Mouse (Mus musculus) CH12.LX (cell line): ENCODE data around the gene Rnf213. TPM values are rescaled to one million over a fixed set of nuclear protein-coding genes. Genes with fewer than 3 reads are reported as not detected.
A peak's percentile ranks its signal among the peaks of the same experiment; 100 is the strongest.

Experiments
- DNase-seq: peaks from one replicate; pipeline ENCODE4 v3.0.0-alpha.2; 2013; ENCODE audit errors: extremely low read depth
- H3K27ac ChIP-seq: 2 replicates; pipeline ENCODE4 v1.5.1; 2012; ENCODE audit warnings: low read depth, mild to moderate bottlenecking, control low read depth, moderate library complexity; ENCODE audit not compliant: insufficient read depth
- H3K27me3 ChIP-seq: replicated peaks from 2 replicates; pipeline ENCODE3; 2012; ENCODE audit warnings: inconsistent platforms
- H3K36me3 ChIP-seq, 2 experiments: replicated peaks in 1 of 2; 2 replicates each; pipeline versions ENCODE3 to v1.6.1; 2012; ENCODE audit warnings: inconsistent platforms in 1 of 2, low read length in 1 of 2, mild to moderate bottlenecking in 1 of 2, mixed read lengths in 1 of 2, moderate library complexity in 1 of 2; ENCODE audit not compliant: control insufficient read depth in 1 of 2, insufficient read depth in 1 of 2
- H3K4me1 ChIP-seq, 2 experiments: 2 replicates each; pipeline ENCODE4 v1.6.1; 2012; ENCODE audit warnings: inconsistent platforms in 1 of 2, moderate library complexity in 1 of 2; ENCODE audit not compliant: insufficient read depth in 2 of 2, control insufficient read depth in 1 of 2
- H3K4me2 ChIP-seq: 2 replicates; pipeline ENCODE4 v1.6.1; 2012; ENCODE audit warnings: low read depth, mild to moderate bottlenecking, control low read depth; ENCODE audit not compliant: poor library complexity, insufficient read depth, severe bottlenecking
- H3K4me3 ChIP-seq, 3 experiments: fragments of 150-350 bp in 1 of 3; sonication (generic) in 1 of 3; replicated peaks in 1 of 3; 2 replicates each; pipeline versions ENCODE3 to v1.5.1; 2011 to 2012; ENCODE audit warnings: low read depth in 2 of 3, low read length in 2 of 3, mild to moderate bottlenecking in 2 of 3, moderate library complexity in 2 of 3, control low read depth in 1 of 3, improper control_type of control experiment in 1 of 3, inconsistent platforms in 1 of 3, mixed read lengths in 1 of 3; ENCODE audit not compliant: poor library complexity in 1 of 3
- H3K79me2 ChIP-seq: replicated peaks from 2 replicates; pipeline ENCODE4 v1.6.1; 2012; ENCODE audit warnings: mild to moderate bottlenecking, moderate library complexity; ENCODE audit not compliant: control insufficient read depth, poor library complexity, insufficient read depth, severe bottlenecking; ENCODE audit errors: extremely low read depth
- H3K9ac ChIP-seq: 2 replicates; pipeline ENCODE4 v1.6.1; 2012; ENCODE audit warnings: low read depth, mild to moderate bottlenecking, control low read depth, moderate library complexity; ENCODE audit not compliant: insufficient read depth
- H3K9me3 ChIP-seq: replicated peaks from 2 replicates; pipeline ENCODE3; 2012; ENCODE audit warnings: low read length, inconsistent platforms, mixed read lengths
- BHLHE40 ChIP-seq: IDR thresholded peaks from 2 replicates; pipeline ENCODE4 v1.6.1; 2011; ENCODE audit warnings: mild to moderate bottlenecking, low read depth, low read length, improper control_type of control experiment
- CHD2 ChIP-seq: IDR thresholded peaks from 2 replicates; pipeline ENCODE4 v1.6.1; 2011; ENCODE audit warnings: low read length, improper control_type of control experiment
- CTCF ChIP-seq, 2 experiments: IDR thresholded peaks in 1 of 2; conservative IDR thresholded peaks in 1 of 2; 2 replicates each; pipeline ENCODE4 v1.5.1; 2011 to 2012; ENCODE audit warnings: low read depth in 2 of 2, low read length in 2 of 2, improper control_type of control experiment in 1 of 2, inconsistent platforms in 1 of 2, mild to moderate bottlenecking in 1 of 2, moderate library complexity in 1 of 2
- E2F4 ChIP-seq: IDR thresholded peaks from 2 replicates; pipeline ENCODE4 v1.6.1; 2011; ENCODE audit warnings: low read depth, low read length, improper control_type of control experiment; ENCODE audit not compliant: insufficient replicate concordance
- EP300 ChIP-seq: IDR thresholded peaks from 2 replicates; pipeline ENCODE4 v1.6.1; 2011; ENCODE audit warnings: low read length, improper control_type of control experiment
- ETS1 ChIP-seq: conservative IDR thresholded peaks from 2 replicates; pipeline ENCODE4 v1.6.1; 2012; ENCODE audit warnings: low read depth, mild to moderate bottlenecking, inconsistent platforms, low read length, improper control_type of control experiment, moderate library complexity
- GABPA ChIP-seq: IDR thresholded peaks from 2 replicates; pipeline ENCODE4 v1.6.1; 2012; ENCODE audit warnings: low read depth, low read length, improper control_type of control experiment, inconsistent platforms; ENCODE audit not compliant: insufficient replicate concordance
- HCFC1 ChIP-seq: IDR thresholded peaks from 2 replicates; pipeline ENCODE4 v1.6.1; 2012; ENCODE audit warnings: low read depth, mild to moderate bottlenecking, inconsistent platforms, low read length, improper control_type of control experiment
- JUN ChIP-seq: IDR thresholded peaks from 2 replicates; pipeline ENCODE4 v1.6.1; 2011; ENCODE audit warnings: low read depth, mild to moderate bottlenecking, low read length, improper control_type of control experiment, moderate library complexity; ENCODE audit not compliant: insufficient read depth
- JUND ChIP-seq: conservative IDR thresholded peaks from 2 replicates; pipeline ENCODE4 v1.6.1; 2011; ENCODE audit warnings: low read depth, low read length, improper control_type of control experiment
- KAT2A ChIP-seq: IDR thresholded peaks from 2 replicates; pipeline ENCODE4 v1.6.1; 2012; ENCODE audit warnings: low read length, improper control_type of control experiment, inconsistent platforms; ENCODE audit not compliant: insufficient replicate concordance
- MAFK ChIP-seq: IDR thresholded peaks from 2 replicates; pipeline ENCODE4 v1.6.1; 2011; ENCODE audit warnings: low read length, improper control_type of control experiment; ENCODE audit not compliant: insufficient replicate concordance
- MAX ChIP-seq: IDR thresholded peaks from 2 replicates; pipeline ENCODE4 v1.6.1; 2011; ENCODE audit warnings: low read length, improper control_type of control experiment
- MAZ ChIP-seq: IDR thresholded peaks from 2 replicates; pipeline ENCODE4 v1.6.1; 2012; ENCODE audit warnings: low read depth, mild to moderate bottlenecking, inconsistent platforms, low read length, improper control_type of control experiment, moderate library complexity
- MXI1 ChIP-seq: IDR thresholded peaks from 2 replicates; pipeline ENCODE4 v1.6.1; 2011; ENCODE audit warnings: mild to moderate bottlenecking, low read depth, low read length, improper control_type of control experiment
- NELFE ChIP-seq: IDR thresholded peaks from 2 replicates; pipeline ENCODE4 v1.6.1; 2011; ENCODE audit warnings: low read depth, low read length, improper control_type of control experiment
- NRF1 ChIP-seq: IDR thresholded peaks from 2 replicates; pipeline ENCODE4 v1.6.1; 2014; ENCODE audit warnings: low read depth, mild to moderate bottlenecking, inconsistent platforms, low read length, improper control_type of control experiment, moderate library complexity
- PAX5 ChIP-seq: IDR thresholded peaks from 2 replicates; pipeline ENCODE4 v1.6.1; 2012; ENCODE audit warnings: low read length, inconsistent platforms, mixed read lengths
- POLR2A ChIP-seq: IDR thresholded peaks from 2 replicates; pipeline ENCODE4 v1.6.1; 2011; ENCODE audit warnings: low read depth, mild to moderate bottlenecking, improper control_type of control experiment, low read length
- POLR2AphosphoS2 ChIP-seq: IDR thresholded peaks from 2 replicates; pipeline ENCODE4 v1.6.1; 2011; ENCODE audit warnings: low read depth, low read length, improper control_type of control experiment
- SMC3 ChIP-seq: IDR thresholded peaks from 2 replicates; pipeline ENCODE4 v1.6.1; 2011; ENCODE audit warnings: low read depth, low read length, improper control_type of control experiment
- TBP ChIP-seq: conservative IDR thresholded peaks from 2 replicates; pipeline ENCODE4 v1.6.1; 2011; ENCODE audit warnings: low read depth, low read length, improper control_type of control experiment
- UBTF ChIP-seq: IDR thresholded peaks from 2 replicates; pipeline ENCODE4 v1.6.1; 2012; ENCODE audit warnings: low read depth, mild to moderate bottlenecking, inconsistent platforms, low read length, improper control_type of control experiment, moderate library complexity
- ZKSCAN1 ChIP-seq: IDR thresholded peaks from 2 replicates; pipeline ENCODE4 v1.6.1; 2012; ENCODE audit warnings: low read depth, inconsistent platforms, low read length, improper control_type of control experiment, borderline replicate concordance
- ZNF384 ChIP-seq: IDR thresholded peaks from 2 replicates; pipeline ENCODE4 v1.6.1; 2012; ENCODE audit warnings: low read depth, low read length, improper control_type of control experiment, inconsistent platforms
- dilution Hi-C: fragments of 300-500 bp; cut with MboI; formaldehyde crosslinking; loops from 2 replicates; pipeline ENCODE4 v1.14.3; 2020; ENCODE audit warnings: low sequenced_read_pairs; ENCODE audit not compliant: extremely low pct_unique_long_range_greater_than_20kb, extremely low pct_ligation_motif_present
- in situ Hi-C: fragments of 300-500 bp; cut with MboI; formaldehyde crosslinking; loops from 3 replicates; pipeline ENCODE4 v1.14.3; 2019; ENCODE audit warnings: low sequenced_read_pairs, low pct_ligation_motif_present, low pct_unique_long_range_greater_than_20kb, mixed read lengths
- polyA plus RNA-seq: library from polyadenylated mRNA; unstranded; fragments of >175 nt; gene quantifications from 2 replicates; pipeline ENCODE4 v1.2.1, GENCODE M21; 2012; ENCODE audit warnings: low read depth; ENCODE audit not compliant: insufficient read length
- total RNA-seq, 2 experiments: library from RNA; depleted of rRNA; stranded (reverse); fragments of 300-350 nt in 1 of 2; fragments of >200 nt in 1 of 2; gene quantifications; 2 replicates each; pipeline ENCODE4 v1.2.3; 2012 to 2014

The Rnf213 gene
- total and polyA plus RNA-seq, 3 experiments = 4.2 to 23.2 (median 11.2) TPM

DNA sequence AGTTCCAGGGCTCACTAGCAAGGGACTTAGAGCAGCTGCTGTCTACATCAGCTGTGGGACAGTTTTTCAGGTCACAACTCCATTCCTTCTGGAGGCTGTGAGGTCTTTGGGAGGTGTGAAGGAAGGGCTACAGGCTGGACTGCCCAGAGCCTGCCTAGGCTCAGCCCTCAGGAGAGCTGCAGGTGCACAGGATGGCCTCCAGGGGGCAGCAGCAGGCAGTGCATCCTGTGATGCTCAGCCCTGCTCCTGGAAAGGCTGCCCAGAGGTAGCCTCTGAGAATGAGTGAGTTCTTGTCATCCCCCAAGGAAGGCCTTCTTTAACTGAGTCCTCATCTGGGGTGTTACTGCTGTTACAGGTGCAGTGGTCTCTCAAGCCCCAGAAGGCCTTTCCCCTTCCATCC, 110.8 kb downstream of the Rnf213 start (continued):
- TF ChIP-seq ZNF384 (no peak), UBTF (no peak), CHD2 (no peak), CTCF (conservative IDR thresholded peaks at IDR 0.05 in 1 of 2, IDR thresholded peaks at IDR 0.05 in 1 of 2; ENCODE audit: low read depth in 2 of 2, low read length in 2 of 2) (peak; percentile 96 to 98), NELFE (0 out of 2 replicates have a peak, but pooled peaks have one; percentile 40), MAX (0 out of 2 replicates have a peak, but pooled peaks have one; percentile 12), MAZ (no peak), POLR2AphosphoS2 (no peak), GABPA (no peak), JUND (no peak), POLR2A (no peak), BHLHE40 (no peak)

- H3K9ac ChIP-seq = no peak overlapping the region
- no peak overlapping the region for H3K4me2 ChIP-seq
- H3K9me3 ChIP-seq = no peaks in the 10 kb centered on the region
- H3K27ac ChIP-seq = no peak overlapping the region
- no peak for TF ChIP-seq ZNF384
- no peak for TF ChIP-seq MAZ
- TF ChIP-seq HCFC1 = no peak
- TF ChIP-seq CTCF (conservative IDR thresholded peaks at IDR 0.05 in 1 of 2, IDR thresholded peaks at IDR 0.05 in 1 of 2; ENCODE audit: low read depth in 2 of 2, low read length in 2 of 2) = no peak
- H3K27me3 ChIP-seq = no peaks in the 10 kb centered on the region
- H3K36me3 ChIP-seq = peaks cover 58 to 74% of the 10 kb centered on the region in 2 experiments
- dilution Hi-C loops (no loop called here), in situ Hi-C loops (no loop called here)
- no peak overlapping the region for H3K4me3 ChIP-seq
- no peaks in the 10 kb centered on the region for H3K79me2 ChIP-seq
- no peak for DNase-seq
- H3K4me1 ChIP-seq = no peaks in the 10 kb centered on the region
Measured at GRCm38 (mm10) chr11:119506386-119506785, 113.5 kb downstream of the Rnf213 start.

DNA sequence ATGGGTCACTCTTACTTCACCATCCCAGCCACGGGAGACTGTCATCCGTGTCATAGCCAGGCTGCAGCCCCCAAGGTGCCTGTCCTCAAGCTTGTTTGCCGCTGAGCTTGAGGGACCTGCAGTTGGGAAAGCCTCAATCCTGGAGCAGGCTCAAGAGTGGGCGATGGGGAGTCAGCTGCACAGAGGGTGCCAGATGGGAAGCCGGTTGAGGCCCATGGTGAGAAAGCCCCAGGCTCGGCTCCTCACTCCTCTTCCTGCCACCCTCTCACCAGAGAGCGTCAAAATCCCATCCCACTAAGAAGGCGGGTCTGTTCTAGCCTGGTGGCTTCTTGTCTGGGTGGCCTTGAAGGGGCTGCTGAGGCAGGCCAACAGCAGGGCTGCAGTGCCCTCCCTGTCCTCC, 114.9 kb downstream of the Rnf213 start:
- TF ChIP-seq HCFC1 = no peak
- no peak for TF ChIP-seq GABPA
- TF ChIP-seq CTCF (conservative IDR thresholded peaks at IDR 0.05 in 1 of 2, IDR thresholded peaks at IDR 0.05 in 1 of 2; ENCODE audit: low read depth in 2 of 2, low read length in 2 of 2) = no peak
- TF ChIP-seq ZKSCAN1 = no peak
- TF ChIP-seq MAX = no peak
- no peak for TF ChIP-seq SMC3
- TF ChIP-seq NRF1 = no peak
- TF ChIP-seq E2F4 = no peak
- no peak for TF ChIP-seq KAT2A
- no peak for TF ChIP-seq BHLHE40
- no peak for TF ChIP-seq JUND
- TF ChIP-seq EP300 = no peak
- no peak for TF ChIP-seq PAX5
- TF ChIP-seq TBP = no peak
- no peak for TF ChIP-seq MAFK
- TF ChIP-seq JUN = no peak
- no peak for TF ChIP-seq POLR2A
- no peak for TF ChIP-seq ETS1
- no peak for TF ChIP-seq MXI1
- no peak for DNase-seq
- H3K27me3 ChIP-seq = peaks cover 7% of the 10 kb centered on the region
- no peak overlapping the region for H3K4me2 ChIP-seq
- no peak overlapping the region for H3K9ac ChIP-seq
- no peaks in the 10 kb centered on the region for H3K9me3 ChIP-seq
- H3K36me3 ChIP-seq = peaks cover 47 to 60% of the 10 kb centered on the region in 2 experiments
- dilution Hi-C loops (no loop called here), in situ Hi-C loops (no loop called here)
- H3K79me2 ChIP-seq = no peaks in the 10 kb centered on the region
- no peak overlapping the region for H3K27ac ChIP-seq
- no peaks in the 10 kb centered on the region for H3K4me1 ChIP-seq
- H3K4me3 ChIP-seq = no peak overlapping the region
